Mouse (Mus musculus) myocyte (in vitro differentiated cells): ENCODE data around the gene Stum. TPM values are rescaled to one million over a fixed set of nuclear protein-coding genes. Genes with fewer than 3 reads are reported as not detected.

Experiments
- H3K27me3 ChIP-seq: one replicate; pipeline ENCODE4 v1.6.1; 2011; ENCODE audit not compliant: control insufficient read depth, insufficient read depth, insufficient read length
- H3K36me3 ChIP-seq: one replicate; pipeline ENCODE4 v1.6.1; 2011; ENCODE audit not compliant: control insufficient read depth, insufficient read depth
- H3K4me2 ChIP-seq: one replicate; pipeline ENCODE4 v1.6.1; 2011; ENCODE audit warnings: low read depth, control low read depth
- H3K4me3 ChIP-seq: one replicate; pipeline ENCODE4 v1.5.1; 2011; ENCODE audit warnings: mild to moderate bottlenecking, control low read depth, moderate library complexity
- H3K79me2 ChIP-seq: one replicate; pipeline ENCODE4 v1.6.1; 2011; ENCODE audit not compliant: control insufficient read depth, insufficient read depth
- H3ac ChIP-seq: one replicate; pipeline ENCODE4 v1.6.1; 2011; ENCODE audit not compliant: control insufficient read depth, insufficient read length
- CEBPB ChIP-seq: IDR thresholded peaks from 2 replicates; pipeline ENCODE4 v1.6.1; 2011; ENCODE audit warnings: mild to moderate bottlenecking, moderate library complexity; ENCODE audit not compliant: poor library complexity, insufficient read depth, severe bottlenecking
- E2F4 ChIP-seq: IDR thresholded peaks from one replicate; pipeline ENCODE4 v1.6.1; 2011; ENCODE audit warnings: mild to moderate bottlenecking, control low read depth, moderate library complexity; ENCODE audit not compliant: insufficient read depth
- MAX ChIP-seq: IDR thresholded peaks from one replicate; pipeline ENCODE4 v1.6.1; 2011; ENCODE audit warnings: low read depth, mild to moderate bottlenecking, control low read depth
- MYOD1 ChIP-seq, 3 experiments: IDR thresholded peaks; one replicate each; pipeline ENCODE4 v1.6.1; 2011; ENCODE audit warnings: control low read depth in 2 of 3, low read depth in 2 of 3, mild to moderate bottlenecking in 2 of 3, moderate library complexity in 1 of 3; ENCODE audit not compliant: insufficient read length in 2 of 3, control insufficient read depth in 1 of 3
- MYOG ChIP-seq, 3 experiments: IDR thresholded peaks; one replicate each; pipeline ENCODE4 v1.6.1; 2011; ENCODE audit warnings: control low read depth in 2 of 3, low read depth in 2 of 3, mild to moderate bottlenecking in 2 of 3; ENCODE audit not compliant: insufficient read length in 2 of 3, control insufficient read depth in 1 of 3, insufficient read depth in 1 of 3
- POLR2A ChIP-seq: IDR thresholded peaks from one replicate; pipeline ENCODE4 v1.6.1; 2011; ENCODE audit warnings: low read depth, mild to moderate bottlenecking, control low read depth, moderate library complexity; ENCODE audit not compliant: insufficient read length
- POLR2AphosphoS2 ChIP-seq: IDR thresholded peaks from one replicate; pipeline ENCODE4 v1.6.1; 2011; ENCODE audit warnings: low read depth, control low read depth; ENCODE audit not compliant: insufficient read length
- REST ChIP-seq: IDR thresholded peaks from one replicate; pipeline ENCODE4 v1.6.1; 2011; ENCODE audit warnings: mild to moderate bottlenecking, control low read depth, moderate library complexity; ENCODE audit not compliant: insufficient read depth, insufficient read length
- SRF ChIP-seq: IDR thresholded peaks from one replicate; pipeline ENCODE4 v1.6.1; 2011; ENCODE audit warnings: low read depth; ENCODE audit not compliant: control insufficient read depth, insufficient read length
- TCF12 ChIP-seq: IDR thresholded peaks from one replicate; pipeline ENCODE4 v1.6.1; 2011; ENCODE audit warnings: mild to moderate bottlenecking, control low read depth; ENCODE audit not compliant: poor library complexity, insufficient read depth, severe bottlenecking
- TCF3 ChIP-seq: IDR thresholded peaks from one replicate; pipeline ENCODE4 v1.6.1; 2011; ENCODE audit warnings: low read depth, control low read depth; ENCODE audit not compliant: insufficient read length
- USF1 ChIP-seq: IDR thresholded peaks from one replicate; pipeline ENCODE4 v1.6.1; 2011; ENCODE audit warnings: low read depth, mild to moderate bottlenecking, control low read depth, moderate library complexity
- polyA plus RNA-seq: library from polyadenylated mRNA; unstranded; fragments of >200 nt; fragmentation: generic; extraction: Trizol; gene quantifications from one replicate; pipeline ENCODE4 v1.2.1, GENCODE M21; 2012; ENCODE audit warnings: missing spikeins

Gene Stum
- polyA plus RNA-seq, 1 experiment = 0.28 TPM

- no peak for TF ChIP-seq E2F4
- no peak for TF ChIP-seq MYOD1 (IDR thresholded peaks at IDR 0.05; ENCODE audit: control insufficient read depth in 1 of 3, insufficient read length in 2 of 3, low read depth in 2 of 3)
- TF ChIP-seq POLR2A = no peak
- no peak for TF ChIP-seq MYOG (IDR thresholded peaks at IDR 0.05; ENCODE audit: control insufficient read depth in 1 of 3, insufficient read depth in 1 of 3, insufficient read length in 2 of 3, low read depth in 2 of 3)
- TF ChIP-seq POLR2AphosphoS2 = no peak
- no peak for TF ChIP-seq USF1
- TF ChIP-seq TCF12 = no peak
- TF ChIP-seq SRF = no peak
- no peak for TF ChIP-seq REST
- TF ChIP-seq TCF3 = no peak
- no peak for TF ChIP-seq MAX
- TF ChIP-seq CEBPB = no peak
- no peaks in the 10 kb centered on the region for H3K79me2 ChIP-seq
Observed at GRCm38 (mm10) chr1:180415064-180415463, 68.2 kb downstream of the Stum start.

GRCm38 (mm10) chr1:180410306-180410705, 73.0 kb downstream of the Stum start:
- H3K4me2 ChIP-seq = no peak overlapping the region
- H3K79me2 ChIP-seq = no peaks in the 10 kb centered on the region
- no peak overlapping the region for H3ac ChIP-seq
- peaks cover 9% of the 10 kb centered on the region for H3K27me3 ChIP-seq
- TF ChIP-seq MAX = no peak
- no peak for TF ChIP-seq POLR2AphosphoS2
- TF ChIP-seq TCF3 = no peak
- TF ChIP-seq REST = no peak
- TF ChIP-seq USF1 = no peak
- no peak for TF ChIP-seq MYOD1 (IDR thresholded peaks at IDR 0.05; ENCODE audit: control insufficient read depth in 1 of 3, insufficient read length in 2 of 3, low read depth in 2 of 3)
- no peak for TF ChIP-seq TCF12
- no peak overlapping the region for H3K4me3 ChIP-seq
- no peaks in the 10 kb centered on the region for H3K36me3 ChIP-seq

More at GRCm38 (mm10) chr1:180415064-180415463, 68.2 kb downstream of the Stum start:
- Histone ChIP-seq H3K36me3 (no peaks in the 10 kb centered on the region), H3K4me2 (no peak overlapping the region), H3ac (no peak overlapping the region), H3K4me3 (no peak overlapping the region), H3K27me3 (peaks cover 9% of the 10 kb centered on the region)

- Histone ChIP-seq H3ac (no peak overlapping the region), H3K36me3 (no peaks in the 10 kb centered on the region), H3K27me3 (peaks cover 9% of the 10 kb centered on the region), H3K79me2 (no peaks in the 10 kb centered on the region), H3K4me2 (no peak overlapping the region), H3K4me3 (no peak overlapping the region)
- TF ChIP-seq POLR2A (no peak), USF1 (no peak)
Observed at GRCm38 (mm10) chr1:180409771-180410170, 73.5 kb downstream of the Stum start.

- TF ChIP-seq CEBPB (no peak), POLR2A (no peak), TCF12 (no peak), TCF3 (no peak), MYOD1 (IDR thresholded peaks at IDR 0.05; ENCODE audit: control insufficient read depth in 1 of 3, insufficient read length in 2 of 3, low read depth in 2 of 3) (no peak), USF1 (no peak), E2F4 (no peak), MAX (no peak), MYOG (IDR thresholded peaks at IDR 0.05; ENCODE audit: control insufficient read depth in 1 of 3, insufficient read depth in 1 of 3, insufficient read length in 2 of 3, low read depth in 2 of 3) (no peak), REST (no peak), POLR2AphosphoS2 (no peak), SRF (no peak)
- H3K36me3 ChIP-seq = no peaks in the 10 kb centered on the region
- peaks cover 9% of the 10 kb centered on the region for H3K27me3 ChIP-seq
- H3K4me3 ChIP-seq = no peak overlapping the region
- no peak overlapping the region for H3ac ChIP-seq
- no peak overlapping the region for H3K4me2 ChIP-seq
- no peaks in the 10 kb centered on the region for H3K79me2 ChIP-seq
Observed at GRCm38 (mm10) chr1:180408832-180409231, 74.5 kb downstream of the Stum start.

GRCm38 (mm10) chr1:180407727-180408719, 75.3 kb downstream of the Stum start:
- Histone ChIP-seq H3K27me3 (peaks cover 5% of the 10 kb centered on the region), H3K79me2 (no peaks in the 10 kb centered on the region), H3K36me3 (no peaks in the 10 kb centered on the region), H3ac (no peak overlapping the region), H3K4me3 (no peak overlapping the region), H3K4me2 (no peak overlapping the region)
- TF ChIP-seq MYOD1 (IDR thresholded peaks at IDR 0.05; ENCODE audit: control insufficient read depth in 1 of 3, insufficient read length in 2 of 3, low read depth in 2 of 3) (no peak), POLR2A (no peak), CEBPB (no peak), E2F4 (no peak), TCF3 (no peak), USF1 (no peak), TCF12 (no peak), POLR2AphosphoS2 (no peak), REST (no peak), SRF (no peak), MAX (no peak), MYOG (IDR thresholded peaks at IDR 0.05; ENCODE audit: control insufficient read depth in 1 of 3, insufficient read depth in 1 of 3, insufficient read length in 2 of 3, low read depth in 2 of 3) (no peak)
